Mouse (Mus musculus) hindbrain, embryonic 16.5 days (tissue): ENCODE measurements around the gene Rtn3. TPM values are rescaled to one million over a fixed set of nuclear protein-coding genes. Genes with fewer than 3 reads are reported as not detected.

Experiments used
- ATAC-seq: fragments of 200-750 bp; cut with Nextera tagmentation; 2 replicates; pipeline ENCODE4 v1.8.0; 2017; ENCODE audit warnings: moderate TSS enrichment, moderate library complexity
- H3K27ac ChIP-seq: fragments of 300-500 bp; sonication (generic); 2 replicates; pipeline ENCODE4 v1.5.1; 2014; ENCODE audit warnings: low read depth, mild to moderate bottlenecking, control low read depth, low read length, moderate library complexity
- H3K27me3 ChIP-seq: fragments of 300-500 bp; sonication (generic); replicated peaks from 2 replicates; pipeline ENCODE4 v1.6.1; 2014; ENCODE audit warnings: low read length; ENCODE audit not compliant: control insufficient read depth, insufficient read depth
- H3K36me3 ChIP-seq: fragments of 300-500 bp; sonication (generic); 2 replicates; pipeline ENCODE4 v1.6.1; 2014; ENCODE audit warnings: mild to moderate bottlenecking, low read length, moderate library complexity, mixed read lengths; ENCODE audit not compliant: control insufficient read depth, insufficient read depth
- H3K4me1 ChIP-seq: fragments of 300-500 bp; sonication (generic); 2 replicates; pipeline ENCODE4 v1.6.1; 2014; ENCODE audit warnings: low read depth, low read length; ENCODE audit not compliant: control insufficient read depth, insufficient read depth
- H3K4me2 ChIP-seq: fragments of 300-500 bp; sonication (generic); 2 replicates; pipeline ENCODE4 v1.6.1; 2014; ENCODE audit warnings: mild to moderate bottlenecking, low read length, control low read depth, moderate library complexity
- H3K4me3 ChIP-seq: fragments of 300-500 bp; sonication (generic); 2 replicates; pipeline ENCODE4 v1.5.1; 2014; ENCODE audit warnings: mild to moderate bottlenecking, low read length, control low read depth, moderate library complexity
- H3K9ac ChIP-seq: fragments of 300-500 bp; sonication (generic); 2 replicates; pipeline ENCODE4 v1.6.1; 2014; ENCODE audit warnings: low read depth, mild to moderate bottlenecking, control low read depth, low read length, moderate library complexity
- H3K9me3 ChIP-seq: fragments of 300-500 bp; sonication (generic); 2 replicates; pipeline ENCODE4 v1.6.1; 2014; ENCODE audit warnings: mild to moderate bottlenecking, low read length, moderate library complexity; ENCODE audit not compliant: control insufficient read depth
- WGBS: fragments of 180-500 bp; shearing (Covaris S2); extraction: QIAGEN DNeasy Blood & Tissue Kit; methylation state at CpG from one replicate; pipeline ENCODE4 v1.1.7; 2014; 5-methylcytosine and 5-hydroxymethylcytosine counted together
- polyA plus RNA-seq: library from polyadenylated mRNA; unstranded; fragments of >200 nt; fragmentation: Nextera tagmentation; extraction: Ambion mirVana; gene quantifications from 2 replicates; pipeline ENCODE4 v1.2.1, GENCODE M21; 2015

Gene Rtn3
- polyA plus RNA-seq, 1 experiment from 2014 or later = 693 TPM

DNA sequence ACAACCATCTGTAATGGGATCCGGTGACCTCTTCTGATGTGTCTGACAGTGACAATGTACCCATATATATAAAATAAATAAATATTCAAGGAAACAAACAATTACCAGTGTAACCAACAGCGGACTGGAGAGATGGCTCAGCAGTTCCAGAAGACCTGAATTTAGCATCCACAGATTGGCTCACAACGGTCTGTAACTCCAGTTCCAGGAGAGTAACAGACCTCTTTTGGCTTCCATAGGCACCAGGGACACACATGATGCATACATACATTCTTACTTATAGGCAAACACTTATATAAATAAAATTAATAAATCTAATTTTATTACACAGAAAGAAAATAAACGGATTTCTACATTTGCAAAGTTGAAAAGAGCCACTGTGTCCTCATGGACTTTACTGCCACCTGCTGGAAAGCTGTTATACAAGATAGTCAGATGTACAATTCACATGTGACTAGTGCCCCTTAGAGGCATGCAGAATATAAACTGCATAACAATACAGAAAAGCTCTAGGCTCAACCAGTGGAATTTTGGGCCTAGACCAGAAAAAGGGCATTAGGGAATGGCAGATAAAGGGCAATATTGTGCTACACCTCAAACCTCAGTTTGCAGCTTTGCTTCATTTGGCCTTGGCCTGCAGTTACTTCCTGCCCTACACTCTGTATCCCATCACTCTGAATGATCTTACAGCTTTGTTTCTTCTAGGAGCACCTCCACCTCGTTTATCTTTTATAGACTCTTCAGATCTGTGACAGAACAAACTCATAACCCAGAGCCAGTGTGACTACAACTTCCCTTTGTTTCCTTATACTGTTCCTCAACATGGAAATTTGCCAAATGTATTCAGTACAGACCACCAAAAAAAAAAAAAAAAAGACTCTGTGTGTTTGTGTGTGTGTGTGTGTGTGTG, 46.8 kb downstream of the Rtn3 start:
- Histone ChIP-seq H3K27me3 (no peaks in the 10 kb centered on the region), H3K9ac (no peak overlapping the region), H3K4me2 (no peak overlapping the region), H3K4me3 (no peak overlapping the region), H3K36me3 (peaks cover 12% of the 10 kb centered on the region), H3K9me3 (no peaks in the 10 kb centered on the region), H3K4me1 (peaks cover 2% of the 10 kb centered on the region; the same call in 1 of the 2 replicates), H3K27ac (peak overlapping the region; percentile 5; the same call in 1 of the 2 replicates)
- WGBS = 72% methylated on average over 5 of the region's 5 CpGs
- peak; percentile 67 for ATAC-seq

- no peak overlapping the region for H3K27ac ChIP-seq
- no peak overlapping the region for H3K4me2 ChIP-seq
- no peak overlapping the region for H3K4me3 ChIP-seq
- H3K27me3 ChIP-seq = no peaks in the 10 kb centered on the region
- H3K9ac ChIP-seq = no peak overlapping the region
- H3K4me1 ChIP-seq = no peaks in the 10 kb centered on the region
- no peaks in the 10 kb centered on the region for H3K9me3 ChIP-seq
- peaks cover 24% of the 10 kb centered on the region for H3K36me3 ChIP-seq
- ATAC-seq = no peak
- 94% methylated on average over 2 of the region's 2 CpGs for WGBS
Observed at GRCm38 (mm10) chr19:7434887-7435286, 48.2 kb downstream of the Rtn3 start.

- Histone ChIP-seq H3K4me3 (no peak overlapping the region), H3K9ac (no peak overlapping the region), H3K36me3 (peaks cover 28% of the 10 kb centered on the region), H3K4me1 (peaks cover 48% of the 10 kb centered on the region), H3K4me2 (no peak overlapping the region), H3K27ac (no peak overlapping the region), H3K9me3 (no peaks in the 10 kb centered on the region), H3K27me3 (no peaks in the 10 kb centered on the region)
- WGBS = 47% methylated on average over 3 of the region's 3 CpGs
- no peak for ATAC-seq
Observed at GRCm38 (mm10) chr19:7425398-7425775, 57.7 kb downstream of the Rtn3 start.

DNA sequence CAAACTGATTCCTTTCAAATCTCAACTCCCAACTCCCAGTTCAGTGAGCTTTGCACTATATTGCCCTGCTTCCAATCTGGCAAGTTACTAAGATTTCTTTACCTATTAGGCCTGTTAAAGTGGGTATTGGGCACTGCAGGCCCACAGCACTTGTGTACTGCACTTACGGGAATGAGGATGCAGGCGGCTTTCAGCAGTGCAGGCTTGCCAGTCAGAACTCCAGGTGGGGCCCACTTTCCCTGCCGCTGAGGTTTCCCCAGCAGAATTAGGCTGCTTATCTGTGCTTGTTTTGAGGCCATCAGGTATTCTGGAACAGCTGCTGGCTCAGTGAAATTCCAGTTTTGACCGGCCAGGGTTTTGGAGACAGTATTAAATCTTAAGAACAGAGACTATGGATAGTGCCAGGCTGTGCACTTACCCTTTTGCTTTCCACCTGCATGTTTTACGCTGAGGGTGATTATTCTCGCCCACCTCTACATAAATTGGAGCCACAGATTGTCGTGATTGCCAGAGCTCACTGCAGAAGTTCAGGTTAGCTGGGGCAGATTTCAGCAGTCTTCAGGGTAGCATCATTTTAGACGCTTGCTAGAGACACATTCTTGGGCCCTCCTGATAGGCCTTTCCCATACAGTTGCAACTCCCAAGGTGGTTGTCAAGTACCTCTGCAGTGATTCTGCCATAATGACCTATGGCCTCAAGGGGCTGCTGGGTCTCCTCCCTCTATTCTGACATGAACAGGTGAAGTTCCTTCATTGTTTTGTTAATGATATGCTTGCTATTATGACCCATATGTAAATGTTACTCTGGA, 58.3 kb downstream of the Rtn3 start:
- no peak for ATAC-seq
- H3K36me3 ChIP-seq = peaks cover 25% of the 10 kb centered on the region
- no peak overlapping the region for H3K9ac ChIP-seq
- H3K9me3 ChIP-seq = no peaks in the 10 kb centered on the region
- no peaks in the 10 kb centered on the region for H3K27me3 ChIP-seq
- H3K4me1 ChIP-seq = peaks cover 54% of the 10 kb centered on the region
- peak overlapping the region; percentile 57 for H3K4me2 ChIP-seq
- no peak overlapping the region; the same call in 1 of the 2 replicates for H3K4me3 ChIP-seq
- H3K27ac ChIP-seq = no peak overlapping the region
- WGBS = 52% methylated on average over 8 of the region's 8 CpGs

- Histone ChIP-seq H3K4me3 (peak overlapping the region; percentile 41), H3K4me2 (peak overlapping the region; percentile 57), H3K9ac (peak overlapping the region; percentile 69), H3K4me1 (peaks cover 60% of the 10 kb centered on the region), H3K27me3 (no peaks in the 10 kb centered on the region), H3K36me3 (peaks cover 24% of the 10 kb centered on the region), H3K9me3 (no peaks in the 10 kb centered on the region), H3K27ac (peak overlapping the region; percentile 86; the same call in 1 of the 2 replicates)
- no peak for ATAC-seq
- 48% methylated on average over 7 of the region's 7 CpGs for WGBS
Observed at GRCm38 (mm10) chr19:7424131-7424530, 59.0 kb downstream of the Rtn3 start.

DNA sequence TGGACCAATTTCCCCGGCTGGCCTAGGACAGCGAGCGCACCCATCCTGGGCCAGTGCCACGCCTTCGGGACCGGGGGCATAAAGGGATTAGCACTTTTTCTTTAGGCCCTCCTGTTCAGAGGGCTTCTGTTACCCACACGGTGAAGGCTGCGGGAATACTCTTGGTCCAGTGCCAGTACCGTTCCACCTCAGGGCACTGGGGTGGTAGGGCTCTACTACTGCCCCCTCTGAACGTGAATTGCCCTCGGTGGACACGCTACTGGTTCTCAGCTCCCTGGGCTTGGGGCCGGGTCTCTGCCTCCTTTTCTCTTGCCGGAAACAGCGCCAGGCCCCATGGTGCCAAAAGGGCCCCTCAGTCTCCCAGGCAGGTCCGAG, 59.4 kb downstream of the Rtn3 start:
- no peak for ATAC-seq
- Histone ChIP-seq H3K4me1 (peaks cover 63% of the 10 kb centered on the region), H3K4me3 (peak overlapping the region; percentile 41), H3K36me3 (peaks cover 23% of the 10 kb centered on the region), H3K27me3 (no peaks in the 10 kb centered on the region), H3K27ac (peak overlapping the region; percentile 86), H3K4me2 (peak overlapping the region; percentile 57), H3K9me3 (no peaks in the 10 kb centered on the region), H3K9ac (peak overlapping the region; percentile 69)
- WGBS = 15% methylated on average over 16 of the region's 16 CpGs

- 9% methylated on average over 51 of the region's 51 CpGs for WGBS
- Histone ChIP-seq H3K9ac (peak overlapping the region; percentile 69), H3K9me3 (no peaks in the 10 kb centered on the region), H3K27ac (peak overlapping the region; percentile 86), H3K36me3 (peaks cover 19% of the 10 kb centered on the region), H3K27me3 (no peaks in the 10 kb centered on the region), H3K4me2 (peak overlapping the region; percentile 57), H3K4me1 (peaks cover 63% of the 10 kb centered on the region), H3K4me3 (peak overlapping the region; percentile 41)
- peak; percentile 84 for ATAC-seq
Observed at GRCm38 (mm10) chr19:7423028-7423655, 59.9 kb downstream of the Rtn3 start.

GRCm38 (mm10) chr19:7422656-7423027, 60.4 kb downstream of the Rtn3 start:
- H3K4me1 ChIP-seq = peaks cover 63% of the 10 kb centered on the region
- peak overlapping the region; percentile 86 for H3K27ac ChIP-seq
- peak overlapping the region; percentile 69 for H3K9ac ChIP-seq
- no peaks in the 10 kb centered on the region for H3K9me3 ChIP-seq
- peak overlapping the region; percentile 57 for H3K4me2 ChIP-seq
- WGBS = 8% methylated on average over 35 of the region's 35 CpGs
- H3K4me3 ChIP-seq = peak overlapping the region; percentile 41
- no peak for ATAC-seq
- H3K36me3 ChIP-seq = peaks cover 14% of the 10 kb centered on the region
- no peaks in the 10 kb centered on the region for H3K27me3 ChIP-seq
